21 mouse cellular contexts compared by ENCODE assay signal in genomic region chr5:143491736-143492135, GRCm38 (mm10). TPM values are rescaled to one million over a fixed set of nuclear protein-coding genes. Genes with fewer than 3 reads are reported as not detected.
DNase-seq lines count a peak whose midpoint lies in the region; ATAC-seq and TF ChIP-seq lines count a peak whose summit lies in the region.
"Had no signal": no experiment of that assay in that cellular context is flagged by ENCODE, and none has a peak within 500 bp of the region (broad histone marks: within the 10 kb centered on the region; RNA-seq: fewer than 3 reads in every experiment).

No protein-coding gene starts in this region.

- H3K4me1 ChIP-seq in kidney, postnatal 0 days (replicated peaks; ENCODE audit: insufficient read depth, low read length): no peaks in the 10 kb centered on the region
- H3K4me1 ChIP-seq in midbrain, postnatal 0 days (ENCODE audit: insufficient read depth, low read length): no peaks in the 10 kb centered on the region
- no peaks in the 10 kb centered on the region for H3K4me1 ChIP-seq in midbrain, embryonic 11.5 days (ENCODE audit: control insufficient read depth, insufficient read depth, low read length)
- H3K4me1 ChIP-seq: forebrain, embryonic 10.5 days; hindbrain, embryonic 12.5 days; midbrain, embryonic 15.5 days had no signal

- ATAC-seq in kidney, postnatal 0 days (replicated peaks; ENCODE audit: low FRiP score, low read depth): no peak
- no peak for ATAC-seq in midbrain, postnatal 0 days (ENCODE audit: low FRiP score)
- ATAC-seq in midbrain, embryonic 11.5 days (ENCODE audit: low FRiP score): no peak
- no peak for ATAC-seq in CD4-positive, CD25-positive, alpha-beta regulatory T cell, adult 4 months
- ATAC-seq: forebrain, postnatal 0 days; midbrain, embryonic 15.5 days had no signal

- H3K36me3 ChIP-seq in kidney, postnatal 0 days (ENCODE audit: insufficient read depth, low read length): no peaks in the 10 kb centered on the region
- peaks cover 45% of the 10 kb centered on the region for H3K36me3 ChIP-seq in midbrain, postnatal 0 days (ENCODE audit: insufficient read depth, low read length)
- H3K36me3 ChIP-seq in midbrain, embryonic 11.5 days (ENCODE audit: control insufficient read depth, insufficient read depth, low read length): no peaks in the 10 kb centered on the region; the same call in 1 of the 2 replicates

- 89% methylated on average over 4 of the region's 4 CpGs for WGBS in kidney, postnatal 0 days
- 92% methylated on average over 4 of the region's 4 CpGs for WGBS in midbrain, postnatal 0 days
- 89% methylated on average over 4 of the region's 4 CpGs for WGBS in midbrain, embryonic 11.5 days

- H3K27me3 ChIP-seq in kidney, postnatal 0 days (ENCODE audit: insufficient read depth, low read length): no peaks in the 10 kb centered on the region
- no peaks in the 10 kb centered on the region for H3K27me3 ChIP-seq in midbrain, postnatal 0 days (ENCODE audit: insufficient read depth, low read length)
- no peaks in the 10 kb centered on the region for H3K27me3 ChIP-seq in midbrain, embryonic 11.5 days (ENCODE audit: control insufficient read depth, insufficient read depth, low read length)
- H3K27me3 ChIP-seq: hindbrain, embryonic 12.5 days; liver, embryonic 13.5 days; megakaryocyte, embryonic 14.5 days; midbrain, embryonic 15.5 days had no signal

- no peak overlapping the region for H3K27ac ChIP-seq in kidney, postnatal 0 days
- H3K27ac ChIP-seq in midbrain, postnatal 0 days (ENCODE audit: low read depth, low read length): no peak overlapping the region
- no peak overlapping the region for H3K27ac ChIP-seq in midbrain, embryonic 11.5 days (ENCODE audit: low read depth, low read length)
- H3K27ac ChIP-seq: forebrain, embryonic 10.5 days; hindbrain, embryonic 12.5 days; liver, embryonic 13.5 days; midbrain, embryonic 15.5 days had no signal

- H3K9me3 ChIP-seq in kidney, postnatal 0 days (replicated peaks; ENCODE audit: low read length): no peaks in the 10 kb centered on the region
- H3K9me3 ChIP-seq in midbrain, postnatal 0 days (ENCODE audit: low read length): no peaks in the 10 kb centered on the region
- H3K9me3 ChIP-seq in midbrain, embryonic 11.5 days (ENCODE audit: control insufficient read depth, low read length): no peaks in the 10 kb centered on the region
- H3K9me3 ChIP-seq: forebrain, embryonic 10.5 days; hindbrain, embryonic 12.5 days; liver, embryonic 13.5 days; megakaryocyte, embryonic 14.5 days; midbrain, embryonic 15.5 days had no signal

- no peak for DNase-seq in kidney, postnatal 0 days (ENCODE audit: low spot score)
- DNase-seq in kidney, adult 18-20 months: no peak
- no peak for DNase-seq in midbrain, postnatal 0 days (ENCODE audit: low spot score)
- no peak for DNase-seq in midbrain, embryonic 11.5 days (ENCODE audit: low spot score, missing footprints)
- peak; percentile 76 for DNase-seq in ZHBTc4 (ENCODE audit: low read depth, low spot score)
- no peak for DNase-seq in spleen, adult 12 weeks (ENCODE audit: low spot score)
- DNase-seq: adrenal gland, adult 2 months; cerebellum, adult 18-20 months; cerebellum, postnatal 25 days; forebrain, postnatal 0 days; heart, postnatal 10 days; left cerebral cortex, postnatal 4 days; liver, embryonic 13.5 days; right cerebral cortex, postnatal 4 days; thymus, postnatal 25 days had no signal

- TF ChIP-seq CTCF in kidney, postnatal 0 days (IDR thresholded peaks at IDR 0.05; ENCODE audit: low read depth): peak; percentile 12; the same call in 1 of the 2 replicates
- TF ChIP-seq CTCF in midbrain, postnatal 0 days (IDR thresholded peaks at IDR 0.05): peak; percentile 30

- no peak overlapping the region for H3K9ac ChIP-seq in kidney, postnatal 0 days (ENCODE audit: low read depth, low read length)
- H3K9ac ChIP-seq in midbrain, postnatal 0 days (replicated peaks; ENCODE audit: low read length, poor library complexity, severe bottlenecking): no peak overlapping the region
- H3K9ac ChIP-seq in midbrain, embryonic 11.5 days (ENCODE audit: low read length): no peak overlapping the region
- H3K9ac ChIP-seq: forebrain, postnatal 0 days; hindbrain, embryonic 12.5 days; liver, embryonic 13.5 days; midbrain, embryonic 15.5 days had no signal

- H3K4me2 ChIP-seq in kidney, postnatal 0 days (ENCODE audit: low read length): no peak overlapping the region
- no peak overlapping the region for H3K4me2 ChIP-seq in midbrain, postnatal 0 days (ENCODE audit: low read depth, low read length, poor library complexity, severe bottlenecking)
- no peak overlapping the region for H3K4me2 ChIP-seq in midbrain, embryonic 11.5 days
- H3K4me2 ChIP-seq: heart, embryonic 11.5 days; hindbrain, embryonic 12.5 days; liver, embryonic 13.5 days; midbrain, embryonic 15.5 days had no signal

- no peak overlapping the region for H3K4me3 ChIP-seq in kidney, postnatal 0 days (replicated peaks; ENCODE audit: low read depth, low read length)
- H3K4me3 ChIP-seq in midbrain, postnatal 0 days (ENCODE audit: low read depth, low read length): no peak overlapping the region
- no peak overlapping the region for H3K4me3 ChIP-seq in midbrain, embryonic 11.5 days (ENCODE audit: low read depth, low read length)
- H3K4me3 ChIP-seq: forebrain, embryonic 10.5 days; hindbrain, embryonic 12.5 days; liver, embryonic 13.5 days; megakaryocyte, embryonic 14.5 days; midbrain, embryonic 15.5 days had no signal

RNA-seq across cellular contexts. Expression of gene Daglb, which starts 27.4 kb away (rescaled TPM):
- polyA plus RNA-seq in kidney, postnatal 0 days (2015; fragmentation: Nextera tagmentation; extraction: Ambion mirVana): 4.9 and 5.2 TPM in 2 replicates
- total RNA-seq in midbrain, postnatal 0 days (2014; rRNA removed): 24.6 and 25.6 TPM in 2 replicates
- polyA plus RNA-seq in midbrain, postnatal 0 days (2015; fragmentation: Nextera tagmentation; extraction: Ambion mirVana): 21.3 and 22.8 TPM in 2 replicates
- 9.5 and 10.1 TPM in 2 replicates for polyA plus RNA-seq in midbrain, embryonic 11.5 days (2014; fragmentation: Nextera tagmentation; extraction: Ambion mirVana)
- 10 to 100 TPM; 11.5 to 13.7 TPM for polyA plus RNA-seq in CD4-positive, CD25-positive, alpha-beta regulatory T cell, adult 4 months (2017; shearing (Covaris generic))

RNA-seq across cellular contexts. Expression of gene Rac1, which starts 36.1 kb away (rescaled TPM):
- polyA plus RNA-seq in kidney, postnatal 0 days (2015; fragmentation: Nextera tagmentation; extraction: Ambion mirVana): 453 and 458 TPM in 2 replicates
- total RNA-seq in midbrain, postnatal 0 days (2014; rRNA removed): 194 and 199 TPM in 2 replicates
- polyA plus RNA-seq in midbrain, postnatal 0 days (2015; fragmentation: Nextera tagmentation; extraction: Ambion mirVana): 441 and 451 TPM in 2 replicates
- polyA plus RNA-seq in midbrain, embryonic 11.5 days (2014; fragmentation: Nextera tagmentation; extraction: Ambion mirVana): 480 and 494 TPM in 2 replicates
- polyA plus RNA-seq in CD4-positive, CD25-positive, alpha-beta regulatory T cell, adult 4 months (2017; shearing (Covaris generic)): 10 to 100 TPM; 51.5 to 66.6 TPM
